Mouse (Mus musculus) limb, embryonic 14.5 days (tissue): Measurements from ENCODE around the gene Nav2. TPM values are rescaled to one million over a fixed set of nuclear protein-coding genes. Genes with fewer than 3 reads are reported as not detected.

Source experiments
- ATAC-seq: fragments of 200-750 bp; cut with Nextera tagmentation; 2 replicates; pipeline ENCODE4 v1.8.0; 2017; ENCODE audit warnings: low read depth, moderate number of reproducible peaks, moderate TSS enrichment; ENCODE audit not compliant: low FRiP score
- DNase-seq: peaks from one replicate; pipeline ENCODE4 v3.0.0-alpha.2; 2015; ENCODE audit warnings: low spot score
- H3K27ac ChIP-seq: fragments of 300-500 bp; sonication (generic); replicated peaks from 2 replicates; pipeline ENCODE4 v1.5.1; 2014; ENCODE audit warnings: low read depth, mild to moderate bottlenecking, low read length, moderate library complexity, mixed read lengths
- H3K27me3 ChIP-seq: fragments of 300-500 bp; sonication (generic); 2 replicates; pipeline ENCODE4 v1.6.1; 2014; ENCODE audit warnings: low read length, mixed read lengths; ENCODE audit not compliant: control insufficient read depth, insufficient read depth
- H3K36me3 ChIP-seq: fragments of 300-500 bp; sonication (generic); 2 replicates; pipeline ENCODE4 v1.6.1; 2014; ENCODE audit warnings: mild to moderate bottlenecking, low read length, moderate library complexity, mixed read lengths; ENCODE audit not compliant: control insufficient read depth, insufficient read depth
- H3K4me1 ChIP-seq: fragments of 300-500 bp; sonication (generic); 2 replicates; pipeline ENCODE4 v1.6.1; 2014; ENCODE audit warnings: antibody characterized with exemption, low read length, mixed read lengths; ENCODE audit not compliant: control insufficient read depth, insufficient read depth
- H3K4me2 ChIP-seq: fragments of 300-500 bp; sonication (generic); replicated peaks from 2 replicates; pipeline ENCODE4 v1.6.1; 2014; ENCODE audit warnings: low read depth, mild to moderate bottlenecking, low read length, moderate library complexity; ENCODE audit not compliant: severe bottlenecking
- H3K4me3 ChIP-seq: fragments of 300-500 bp; sonication (generic); replicated peaks from 2 replicates; pipeline ENCODE4 v1.5.1; 2014; ENCODE audit warnings: low read length
- H3K9ac ChIP-seq: fragments of 300-500 bp; sonication (generic); 2 replicates; pipeline ENCODE4 v1.6.1; 2014; ENCODE audit warnings: mild to moderate bottlenecking, low read depth, low read length, moderate library complexity; ENCODE audit not compliant: severe bottlenecking
- H3K9me3 ChIP-seq: fragments of 300-500 bp; sonication (generic); 2 replicates; pipeline ENCODE4 v1.6.1; 2016; ENCODE audit warnings: low read length; ENCODE audit not compliant: control insufficient read depth
- POLR2A ChIP-seq: fragments of 200-500 bp; IDR thresholded peaks from 2 replicates; pipeline ENCODE4 v1.8.0; 2012; ENCODE audit warnings: inconsistent platforms, mild to moderate bottlenecking, moderate library complexity, borderline replicate concordance; ENCODE audit not compliant: insufficient read depth, insufficient read length; ENCODE audit errors: extremely low read depth
- WGBS: fragments of 180-500 bp; shearing (Covaris S2); extraction: QIAGEN DNeasy Blood & Tissue Kit; methylation state at CpG from one replicate; pipeline ENCODE4 v1.1.7; 2014; 5-methylcytosine and 5-hydroxymethylcytosine counted together
- polyA plus RNA-seq, 2 experiments: library from polyadenylated mRNA; depleted of rRNA in 1 of 2; stranded (reverse) in 1 of 2; unstranded in 1 of 2; fragments of >200 nt; fragmentation: Nextera tagmentation in 1 of 2; extraction: Ambion mirVana in 1 of 2; gene quantifications; 2 replicates each; pipeline versions ENCODE4 v1.2.1 to v1.2.3; 2012 to 2014

The Nav2 gene
- polyA plus RNA-seq, 2 experiments = 15.8 to 16.8 TPM

DNA sequence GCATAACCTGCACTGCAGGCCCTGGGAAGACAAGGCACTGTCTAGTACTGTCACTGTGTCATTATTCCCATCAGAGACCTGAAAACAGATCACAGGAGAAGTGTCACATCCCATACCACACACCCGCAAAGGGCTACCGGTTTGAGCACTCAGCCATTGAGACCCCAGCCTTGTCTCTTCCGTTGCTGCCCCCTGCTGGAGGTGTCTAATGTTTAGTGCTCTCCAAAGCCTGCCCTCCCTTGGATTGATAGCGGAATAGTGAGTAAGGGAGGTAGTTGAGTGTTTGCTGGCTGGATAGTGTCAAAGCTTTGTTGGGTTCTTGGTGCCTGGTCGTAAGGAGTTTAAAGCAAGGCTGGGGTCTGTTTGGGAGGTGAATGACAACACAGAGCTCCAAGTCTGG, 568.1 kb downstream of the Nav2 start:
- Histone ChIP-seq H3K4me1 (peaks cover 17% of the 10 kb centered on the region), H3K36me3 (no peaks in the 10 kb centered on the region), H3K9ac (no peak overlapping the region), H3K9me3 (no peaks in the 10 kb centered on the region), H3K27me3 (no peaks in the 10 kb centered on the region), H3K27ac (no peak overlapping the region), H3K4me3 (no peak overlapping the region), H3K4me2 (no peak overlapping the region)
- ATAC-seq (no peak), DNase-seq (peak; percentile 27)
- TF ChIP-seq POLR2A = no peak
- WGBS = 56% methylated on average over 5 of the region's 5 CpGs

DNA sequence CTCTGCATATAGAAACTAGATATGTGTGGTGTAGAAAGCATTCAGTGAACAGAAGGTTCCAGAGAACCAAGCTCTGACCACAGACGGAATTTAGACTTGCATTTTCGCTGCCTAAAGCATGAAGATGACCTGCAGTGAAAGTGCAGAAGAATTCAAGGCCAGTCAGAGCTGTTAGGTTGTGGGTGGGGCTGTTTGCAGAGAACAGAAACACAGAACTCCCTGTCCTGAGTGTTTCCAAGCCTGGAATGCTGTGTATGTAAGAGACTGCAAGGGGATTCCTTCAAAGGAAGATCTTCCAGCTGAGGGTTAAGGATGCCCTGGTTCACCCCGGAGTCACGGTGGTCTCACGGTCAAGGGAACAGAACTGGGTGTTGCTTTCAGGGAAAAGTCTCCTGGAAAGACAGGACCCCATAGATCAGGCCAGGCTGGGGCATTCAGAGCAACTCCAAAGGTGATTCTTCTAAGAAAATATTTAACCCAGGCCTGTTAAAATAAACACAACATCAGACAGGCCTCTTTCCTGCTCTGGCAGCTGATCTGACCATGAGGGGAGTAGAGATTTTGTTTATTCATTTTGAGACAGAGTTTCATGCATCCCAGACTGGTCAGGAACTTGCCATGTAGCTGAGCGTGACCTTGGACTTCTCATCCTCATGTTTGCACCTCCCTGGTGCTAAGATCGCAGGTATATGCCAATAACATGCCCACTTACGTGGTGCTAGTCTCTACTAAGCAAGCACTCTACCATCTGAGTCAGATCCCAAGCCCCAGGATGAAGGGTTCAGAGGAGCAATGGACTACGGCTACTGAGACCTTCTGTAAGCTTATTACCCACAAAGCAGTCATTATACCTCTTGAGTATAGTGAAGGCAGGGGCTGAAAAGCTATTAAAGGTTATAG, 568.8 kb downstream of the Nav2 start:
- Histone ChIP-seq H3K9ac (no peak overlapping the region), H3K27ac (no peak overlapping the region), H3K27me3 (no peaks in the 10 kb centered on the region), H3K9me3 (no peaks in the 10 kb centered on the region), H3K4me2 (peak overlapping the region; percentile 1; the same call in 1 of the 2 replicates), H3K4me3 (no peak overlapping the region), H3K4me1 (peaks cover 17% of the 10 kb centered on the region), H3K36me3 (no peaks in the 10 kb centered on the region)
- ATAC-seq (peak; percentile 42; the same call in 1 of the 2 replicates), DNase-seq (no peak)
- TF ChIP-seq POLR2A = no peak
- 69% methylated on average over 9 of the region's 9 CpGs for WGBS

DNA sequence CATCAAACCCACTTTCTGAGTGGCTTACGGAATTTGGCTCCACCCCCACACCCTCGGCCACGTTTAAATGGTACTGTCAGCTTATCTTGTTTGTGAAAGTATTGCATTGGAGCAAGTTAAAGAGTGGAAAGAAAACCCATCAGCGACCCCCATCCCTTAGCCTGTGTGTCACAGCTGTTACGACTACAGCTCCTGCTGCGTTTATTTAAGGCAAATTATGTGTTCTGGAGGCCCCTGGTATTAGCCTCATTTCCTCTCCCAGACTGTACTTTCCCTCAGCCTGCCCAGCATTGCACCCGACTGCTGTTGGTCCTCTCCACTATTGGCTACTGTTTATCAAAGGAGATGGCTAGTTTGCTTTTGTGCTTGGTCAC, 569.4 kb downstream of the Nav2 start:
- 14% methylated on average over 7 of the region's 7 CpGs for WGBS

DNA sequence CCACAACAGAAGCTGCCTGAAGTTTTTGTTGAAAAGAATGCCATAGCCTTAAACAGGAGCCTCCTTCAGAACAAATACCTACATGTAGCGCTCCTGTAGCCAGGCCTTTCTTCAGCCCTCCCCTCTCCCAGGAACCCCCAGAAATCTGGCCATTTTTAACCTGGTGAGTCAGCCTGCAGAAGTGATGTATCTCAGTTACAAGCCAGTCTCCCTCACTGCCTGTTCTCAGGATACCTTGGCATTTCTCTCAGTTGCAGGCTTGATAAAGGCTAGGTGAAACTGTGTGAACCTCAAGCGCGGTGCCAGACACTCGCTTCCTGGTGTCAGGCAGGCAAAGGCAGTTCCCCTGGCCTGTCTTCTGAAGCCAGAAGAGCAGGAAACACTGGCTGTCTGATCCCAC, 570.4 kb downstream of the Nav2 start:
- Histone ChIP-seq H3K27me3 (no peaks in the 10 kb centered on the region), H3K36me3 (no peaks in the 10 kb centered on the region), H3K4me2 (no peak overlapping the region), H3K9me3 (no peaks in the 10 kb centered on the region), H3K9ac (no peak overlapping the region), H3K4me3 (no peak overlapping the region), H3K4me1 (peaks cover 15% of the 10 kb centered on the region), H3K27ac (no peak overlapping the region)
- WGBS = 70% methylated on average over 4 of the region's 4 CpGs
- no peak for ATAC-seq
- no peak for DNase-seq
- TF ChIP-seq POLR2A = no peak

More for the DNA sequence above, 569.4 kb downstream of the Nav2 start:
- no peak for TF ChIP-seq POLR2A
- H3K27ac ChIP-seq = no peak overlapping the region; the same call in 1 of the 2 replicates
- peaks cover 17% of the 10 kb centered on the region for H3K4me1 ChIP-seq
- no peak overlapping the region for H3K4me3 ChIP-seq
- ATAC-seq = peak; percentile 67
- H3K9me3 ChIP-seq = no peaks in the 10 kb centered on the region
- H3K4me2 ChIP-seq = peak overlapping the region; percentile 1; the same call in 1 of the 2 replicates
- no peaks in the 10 kb centered on the region for H3K36me3 ChIP-seq
- H3K27me3 ChIP-seq = no peaks in the 10 kb centered on the region
- no peak overlapping the region for H3K9ac ChIP-seq
- no peak for DNase-seq

DNA sequence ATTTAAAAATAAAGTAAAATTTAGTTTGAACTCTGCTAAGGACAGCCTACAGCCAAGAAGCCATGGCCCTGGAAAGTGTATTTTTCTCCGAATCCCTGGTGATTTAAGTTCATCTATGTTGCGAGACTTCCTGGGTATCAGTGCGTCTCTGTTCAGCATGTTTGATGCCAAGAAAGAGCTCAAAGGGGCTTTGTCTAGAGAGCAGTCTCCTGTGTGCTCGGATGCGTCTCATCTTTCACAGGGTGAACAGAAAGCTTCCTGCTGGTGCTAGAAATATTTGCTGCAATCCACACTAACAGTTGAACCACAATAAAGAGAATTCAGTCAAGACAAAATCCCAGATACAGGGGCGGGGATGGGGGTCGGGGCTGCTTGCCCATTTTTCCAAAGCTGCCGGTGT, 572.4 kb downstream of the Nav2 start:
- 61% methylated on average over 8 of the region's 8 CpGs for WGBS
- no peak overlapping the region for H3K9ac ChIP-seq
- no peak overlapping the region for H3K27ac ChIP-seq
- H3K4me2 ChIP-seq = no peak overlapping the region
- ATAC-seq = no peak
- no peak overlapping the region for H3K4me3 ChIP-seq
- no peaks in the 10 kb centered on the region for H3K9me3 ChIP-seq
- no peaks in the 10 kb centered on the region for H3K27me3 ChIP-seq
- peaks cover 31% of the 10 kb centered on the region for H3K4me1 ChIP-seq
- H3K36me3 ChIP-seq = no peaks in the 10 kb centered on the region
- no peak for DNase-seq
- TF ChIP-seq POLR2A = no peak
